Mouse (Mus musculus) stomach, embryonic 16.5 days (tissue): ENCODE measurements at regions not wholly inside any gene's neighbourhood (a gene's known extent, or its start where the extent isn't known, plus 50 kb on each side); places are given as distances from the start of the nearest gene placed in this dataset.
A peak's percentile ranks its signal among the peaks of the same experiment; 100 is the strongest.

ENCODE experiments used
- ATAC-seq: fragments of 200-750 bp; cut with Nextera tagmentation; 2 replicates; pipeline ENCODE4 v1.8.0; 2017; ENCODE audit warnings: moderate number of reproducible peaks, moderate TSS enrichment; ENCODE audit not compliant: insufficient read depth, low FRiP score
- H3K27ac ChIP-seq: fragments of 300-500 bp; sonication (generic); 2 replicates; pipeline ENCODE4 v1.5.1; 2014; ENCODE audit warnings: low read length
- H3K27me3 ChIP-seq: fragments of 300-500 bp; sonication (generic); 2 replicates; pipeline ENCODE4 v1.6.1; 2014; ENCODE audit warnings: low read length, control low read depth, mixed read lengths; ENCODE audit not compliant: control insufficient read depth, insufficient read depth
- H3K36me3 ChIP-seq: fragments of 300-500 bp; sonication (generic); 2 replicates; pipeline ENCODE4 v1.6.1; 2014; ENCODE audit warnings: low read length; ENCODE audit not compliant: control insufficient read depth, insufficient read depth
- H3K4me1 ChIP-seq: fragments of 300-500 bp; sonication (generic); 2 replicates; pipeline ENCODE4 v1.6.1; 2014; ENCODE audit warnings: low read length, control low read depth, mixed read lengths; ENCODE audit not compliant: control insufficient read depth, insufficient read depth
- H3K4me2 ChIP-seq: fragments of 300-500 bp; sonication (generic); 2 replicates; pipeline ENCODE4 v1.6.1; 2014; ENCODE audit warnings: low read depth, low read length, mixed read lengths
- H3K4me3 ChIP-seq: fragments of 300-500 bp; sonication (generic); replicated peaks from 2 replicates; pipeline ENCODE4 v1.5.1; 2014; ENCODE audit warnings: mild to moderate bottlenecking, low read length
- H3K9ac ChIP-seq: fragments of 300-500 bp; sonication (generic); 2 replicates; pipeline ENCODE4 v1.6.1; 2014; ENCODE audit warnings: low read length
- H3K9me3 ChIP-seq: fragments of 300-500 bp; sonication (generic); replicated peaks from 2 replicates; pipeline ENCODE4 v1.6.1; 2016; ENCODE audit warnings: low read length, control low read depth; ENCODE audit not compliant: control insufficient read depth
- WGBS: fragments of 180-500 bp; shearing (Covaris S2); extraction: QIAGEN DNeasy Blood & Tissue Kit; methylation state at CpG from one replicate; pipeline ENCODE4 v1.1.7; 2014; 5-methylcytosine and 5-hydroxymethylcytosine counted together

GRCm38 (mm10) chr14:61970591-61970990 is 321.8 kb upstream of the Rnaseh2b start:
- Histone ChIP-seq H3K4me3 (no peak overlapping the region), H3K9me3 (no peaks in the 10 kb centered on the region), H3K27me3 (no peaks in the 10 kb centered on the region), H3K9ac (no peak overlapping the region), H3K36me3 (no peaks in the 10 kb centered on the region), H3K4me1 (no peaks in the 10 kb centered on the region), H3K4me2 (no peak overlapping the region), H3K27ac (peak overlapping the region; percentile 36; the same call in 1 of the 2 replicates)
- 81% methylated on average over 3 of the region's 3 CpGs for WGBS
- ATAC-seq = no peak

- H3K4me1 ChIP-seq = no peaks in the 10 kb centered on the region
- no peak for ATAC-seq
- H3K27me3 ChIP-seq = no peaks in the 10 kb centered on the region
- 71% methylated on average over 14 of the region's 14 CpGs for WGBS
- H3K9me3 ChIP-seq = no peaks in the 10 kb centered on the region
- no peak overlapping the region for H3K4me2 ChIP-seq
- H3K27ac ChIP-seq = no peak overlapping the region
- no peak overlapping the region for H3K9ac ChIP-seq
- H3K36me3 ChIP-seq = no peaks in the 10 kb centered on the region
- no peak overlapping the region for H3K4me3 ChIP-seq
Observed at GRCm38 (mm10) chr14:61971100-61972088, 321.0 kb upstream of the Rnaseh2b start.

GRCm38 (mm10) chr14:61975301-61975732 is 317.1 kb upstream of the Rnaseh2b start:
- H3K9me3 ChIP-seq = no peaks in the 10 kb centered on the region
- H3K27ac ChIP-seq = no peak overlapping the region
- H3K27me3 ChIP-seq = no peaks in the 10 kb centered on the region
- ATAC-seq = no peak
- no peaks in the 10 kb centered on the region for H3K36me3 ChIP-seq
- WGBS = 55% methylated on average over 6 of the region's 6 CpGs
- H3K4me1 ChIP-seq = no peaks in the 10 kb centered on the region
- no peak overlapping the region for H3K4me3 ChIP-seq
- no peak overlapping the region for H3K9ac ChIP-seq
- no peak overlapping the region for H3K4me2 ChIP-seq

GRCm38 (mm10) chr14:61980581-61980980 is 311.8 kb upstream of the Rnaseh2b start:
- H3K4me1 ChIP-seq = no peaks in the 10 kb centered on the region
- no peaks in the 10 kb centered on the region for H3K9me3 ChIP-seq
- no peaks in the 10 kb centered on the region for H3K27me3 ChIP-seq
- H3K36me3 ChIP-seq = no peaks in the 10 kb centered on the region
- H3K27ac ChIP-seq = no peak overlapping the region
- no peak overlapping the region for H3K4me2 ChIP-seq
- 63% methylated on average over 3 of the region's 3 CpGs for WGBS
- H3K4me3 ChIP-seq = no peak overlapping the region
- no peak for ATAC-seq
- H3K9ac ChIP-seq = no peak overlapping the region

- Histone ChIP-seq H3K36me3 (no peaks in the 10 kb centered on the region), H3K27ac (no peak overlapping the region), H3K9ac (no peak overlapping the region), H3K9me3 (no peaks in the 10 kb centered on the region), H3K4me1 (no peaks in the 10 kb centered on the region), H3K27me3 (no peaks in the 10 kb centered on the region), H3K4me2 (no peak overlapping the region), H3K4me3 (no peak overlapping the region)
- WGBS = 64% methylated on average over 3 of the region's 3 CpGs
- no peak for ATAC-seq
Observed at GRCm38 (mm10) chr14:61985575-61985974, 306.8 kb upstream of the Rnaseh2b start.

GRCm38 (mm10) chr14:61986203-61986602 is 306.2 kb upstream of the Rnaseh2b start:
- ATAC-seq = no peak
- no peaks in the 10 kb centered on the region for H3K4me1 ChIP-seq
- WGBS = 69% methylated on average over 13 of the region's 13 CpGs

GRCm38 (mm10) chr14:61995253-61995652 is 297.1 kb upstream of the Rnaseh2b start:
- no peak overlapping the region for H3K27ac ChIP-seq
- no peaks in the 10 kb centered on the region for H3K27me3 ChIP-seq
- H3K9me3 ChIP-seq = no peaks in the 10 kb centered on the region
- no peaks in the 10 kb centered on the region for H3K4me1 ChIP-seq
- H3K36me3 ChIP-seq = no peaks in the 10 kb centered on the region
- WGBS = 83% methylated on average over 1 of the region's 1 CpGs
- no peak overlapping the region for H3K4me2 ChIP-seq
- ATAC-seq = no peak
- H3K4me3 ChIP-seq = no peak overlapping the region
- H3K9ac ChIP-seq = no peak overlapping the region

More at GRCm38 (mm10) chr14:61986203-61986602, 306.2 kb upstream of the Rnaseh2b start:
- Histone ChIP-seq H3K4me2 (no peak overlapping the region), H3K9me3 (no peaks in the 10 kb centered on the region), H3K27ac (no peak overlapping the region), H3K4me3 (no peak overlapping the region), H3K9ac (no peak overlapping the region), H3K36me3 (no peaks in the 10 kb centered on the region), H3K27me3 (no peaks in the 10 kb centered on the region)

GRCm38 (mm10) chr14:61997736-61998135 is 294.7 kb upstream of the Rnaseh2b start:
- no peak overlapping the region for H3K4me2 ChIP-seq
- no peaks in the 10 kb centered on the region for H3K27me3 ChIP-seq
- no peaks in the 10 kb centered on the region for H3K36me3 ChIP-seq
- no peak overlapping the region for H3K9ac ChIP-seq
- no peaks in the 10 kb centered on the region for H3K4me1 ChIP-seq
- no peak overlapping the region for H3K27ac ChIP-seq
- ATAC-seq = no peak
- H3K4me3 ChIP-seq = no peak overlapping the region
- H3K9me3 ChIP-seq = no peaks in the 10 kb centered on the region

GRCm38 (mm10) chr14:61998259-61998658 is 294.1 kb upstream of the Rnaseh2b start:
- Histone ChIP-seq H3K9ac (no peak overlapping the region), H3K36me3 (no peaks in the 10 kb centered on the region), H3K27me3 (no peaks in the 10 kb centered on the region), H3K9me3 (no peaks in the 10 kb centered on the region), H3K4me1 (no peaks in the 10 kb centered on the region), H3K4me3 (no peak overlapping the region), H3K27ac (no peak overlapping the region), H3K4me2 (no peak overlapping the region)
- WGBS = 70% methylated on average over 3 of the region's 3 CpGs
- ATAC-seq = no peak
